Mouse (Mus musculus) megakaryocyte-erythroid progenitor cell, adult 5 weeks (primary cell): ENCODE results near the gene Ubb. TPM values are rescaled to one million over a fixed set of nuclear protein-coding genes. Genes with fewer than 3 reads are reported as not detected.

Experiments used
- polyA plus RNA-seq: library from polyadenylated mRNA; stranded (reverse); fragments of >175 nt; gene quantifications from 2 replicates; pipeline ENCODE4 v1.2.3, GENCODE M21; 2012

Ubb gene
- 2,889 and 3,198 TPM in 2 replicates for polyA plus RNA-seq

GRCm38 (mm10) chr11:62550727-62551225, at the start of gene Ubb:
TSS of gene Ubb (plus strand) at chr11:62551171.

GRCm38 (mm10) chr11:62539089-62539890, 11.7 kb upstream of the Ubb start, which contains the start of gene Cenpv:
TSS of gene Cenpv (minus strand) at chr11:62539261.

GRCm38 (mm10) chr11:62573959-62574702, 23.2 kb downstream of the Ubb start, which contains the start of gene Trpv2:
TSS of gene Trpv2 (plus strand) at chr11:62574486.

Other genes with a start within 250 kb of the Ubb start
- gene Pigl, start 92.7 kb upstream of the Ubb start, polyA plus RNA-seq = 4.0 and 5.2 TPM in 2 replicates
- 104 and 123 TPM in 2 replicates for gene Ncor1, start 92.6 kb upstream of the Ubb start, polyA plus RNA-seq
- gene Cenpv, start 11.9 kb upstream of the Ubb start, polyA plus RNA-seq = 37.1 and 54.7 TPM in 2 replicates
- gene Trpv2, start 23.3 kb downstream of the Ubb start, polyA plus RNA-seq = 9.3 and 9.9 TPM in 2 replicates
- 7.4 and 8.9 TPM in 2 replicates for gene Lrrc75a, start 97.4 kb downstream of the Ubb start, polyA plus RNA-seq
- 38.2 and 44.7 TPM in 2 replicates for gene Mmgt2, start 97.5 kb downstream of the Ubb start, polyA plus RNA-seq
- 0.15 and 0.19 TPM in 2 replicates for gene Zfp287, start 180.7 kb downstream of the Ubb start, polyA plus RNA-seq
- gene Gm10428, start 201.9 kb downstream of the Ubb start, polyA plus RNA-seq = not detected in 2 replicates
- gene Zfp286, start 238.3 kb downstream of the Ubb start, polyA plus RNA-seq = 1.3 and 1.8 TPM in 2 replicates